Mouse (Mus musculus) lung, adult 2 months (tissue): ENCODE results near the gene Zfp989. TPM values are rescaled to one million over a fixed set of nuclear protein-coding genes. Genes with fewer than 3 reads are reported as not detected.
"Not testable (repeated sequence)": the region's sequence is repeated elsewhere in the genome, so short reads cannot be mapped to it uniquely, and the experiment has no call there.

Experiments
- DNase-seq: peaks from one replicate; pipeline ENCODE4 v3.0.0; 2022
- H3K4me1 ChIP-seq: fragments of 200-500 bp; 2 replicates; pipeline ENCODE4 v1.6.1; 2011; ENCODE audit warnings: low read length; ENCODE audit not compliant: control insufficient read depth, insufficient read depth
- H3K4me3 ChIP-seq: fragments of 200-500 bp; replicated peaks from 2 replicates; pipeline ENCODE3; 2011; ENCODE audit warnings: low read depth, mild to moderate bottlenecking, control low read depth, low read length; ENCODE audit errors: extremely low read depth
- CTCF ChIP-seq: fragments of 200-500 bp; IDR thresholded peaks from 2 replicates; pipeline ENCODE4 v1.5.1; 2011; ENCODE audit warnings: mild to moderate bottlenecking, low read length, control low read depth; ENCODE audit not compliant: insufficient read depth
- POLR2A ChIP-seq: fragments of 200-500 bp; IDR thresholded peaks from 2 replicates; pipeline ENCODE4 v1.6.1; 2011; ENCODE audit warnings: low read depth, mild to moderate bottlenecking, control low read depth, low read length, borderline replicate concordance; ENCODE audit errors: extremely low read depth
- WGBS: fragments of 180-500 bp; shearing (Covaris S2); methylation state at CpG from one replicate; pipeline ENCODE4 v1.1.7; 2018; 5-methylcytosine and 5-hydroxymethylcytosine counted together
- polyA plus RNA-seq: library from polyadenylated mRNA; depleted of rRNA; stranded (reverse); fragments of >200 nt; gene quantifications from 2 replicates; pipeline ENCODE4 v1.2.3, GENCODE M21; 2012; rRNA removed

The Zfp989 gene
- polyA plus RNA-seq = not detected in 2 replicates

- DNase-seq, H3K4me3 ChIP-seq, H3K4me1 ChIP-seq: not testable (repeated sequence)
- WGBS = 92% methylated on average over 5 of the region's 5 CpGs
These were observed at the start of gene Zfp989 for GRCm38 (mm10) chr4:146971757-146972156. Zfp989 (plus strand) TSS chr4:146971976.

GRCm38 (mm10) chr4:146932311-146933082 is 39.3 kb upstream of the Zfp989 start:
- TF ChIP-seq POLR2A (no peak), CTCF (no peak)
- WGBS = 10% methylated on average over 76 of the region's 77 CpGs
- H3K4me1 ChIP-seq = no peaks in the 10 kb centered on the region
- no peak for DNase-seq
- H3K4me3 ChIP-seq = no peak overlapping the region

DNA sequence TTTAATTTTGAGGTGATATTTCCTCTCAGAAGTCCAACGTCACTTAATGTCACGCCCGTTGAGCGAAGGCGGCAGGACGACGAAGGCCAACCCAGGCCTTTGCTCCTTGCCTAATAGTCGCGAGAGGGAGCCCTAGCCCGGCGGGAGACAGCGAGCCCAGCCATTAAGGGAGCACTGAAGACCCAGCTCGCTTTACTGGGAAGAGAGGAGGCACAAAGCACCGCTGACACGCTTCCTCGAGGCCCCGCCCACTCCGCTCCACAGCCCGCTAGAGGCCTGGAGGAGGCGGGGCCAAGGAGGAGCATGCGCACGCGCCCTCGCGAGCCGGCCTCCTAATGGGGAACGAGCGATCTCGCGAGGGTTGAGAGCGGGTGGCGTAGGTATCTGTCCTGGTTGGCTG is 30.1 kb upstream of the Zfp989 start:
- 56% methylated on average over 32 of the region's 32 CpGs for WGBS
- H3K4me1 ChIP-seq, H3K4me3 ChIP-seq, DNase-seq: not testable (repeated sequence)

DNA sequence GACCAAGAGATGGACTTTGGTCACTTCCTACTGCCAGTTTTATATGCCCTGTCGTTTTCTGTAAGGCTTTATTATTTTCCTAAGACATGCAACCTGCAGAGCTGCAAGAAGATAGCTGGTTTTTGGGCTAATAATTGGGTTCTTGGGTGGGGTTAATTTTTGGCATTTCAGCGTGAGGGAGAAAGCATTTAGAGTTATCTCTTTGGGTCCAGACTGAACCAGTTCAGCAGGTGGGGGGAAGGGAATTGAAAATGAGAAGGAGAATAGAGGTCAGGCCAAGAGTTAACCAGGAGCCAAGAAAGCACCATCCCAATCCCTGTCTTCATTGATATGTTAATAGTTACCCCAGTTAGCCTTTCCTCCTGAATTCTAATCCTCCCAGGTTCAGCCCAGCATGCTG is 4.8 kb downstream of the Zfp989 start:
- not testable (repeated sequence) for H3K4me1 ChIP-seq, DNase-seq, H3K4me3 ChIP-seq
- 16% methylated on average over 2 of the region's 2 CpGs for WGBS

DNA sequence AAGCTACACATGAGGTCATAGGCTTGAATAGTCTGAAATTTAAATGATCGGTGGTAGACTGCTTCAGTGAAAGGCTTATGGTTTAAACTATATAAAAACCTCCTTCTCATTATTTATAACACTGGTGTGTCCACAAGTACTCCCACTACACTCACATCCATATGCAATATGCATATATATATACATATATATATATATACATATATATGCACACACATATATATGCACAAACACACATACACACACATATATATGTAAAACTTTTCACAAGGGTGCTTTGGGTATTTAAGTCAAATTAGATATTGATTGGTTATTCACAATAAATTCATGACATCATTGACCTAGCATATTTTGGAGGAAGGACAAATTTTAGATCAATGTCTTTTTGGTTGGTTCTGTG is 46.6 kb downstream of the Zfp989 start:
- not testable (repeated sequence) for H3K4me1 ChIP-seq, DNase-seq, H3K4me3 ChIP-seq
- WGBS = no CpG with 5 or more reads among the region's 1 CpGs

DNA sequence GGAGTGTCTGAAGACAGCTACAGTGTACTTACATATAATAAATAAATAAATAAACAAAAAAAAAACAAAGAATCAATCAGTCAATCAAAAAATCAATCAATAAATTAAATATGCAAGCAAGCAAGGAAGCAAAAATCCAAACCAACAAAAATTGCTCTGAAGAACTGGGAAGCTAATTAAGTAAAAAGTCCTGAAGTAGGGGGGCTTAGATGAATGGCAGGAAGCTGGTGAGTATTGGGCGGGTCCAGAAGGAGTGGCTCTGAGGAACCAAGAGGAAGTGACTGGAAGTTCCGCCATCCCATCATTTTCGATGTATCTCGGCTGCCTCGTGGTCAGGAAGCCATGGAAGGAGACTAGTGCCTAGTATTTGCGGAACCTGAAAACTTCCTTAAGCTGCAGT is 49.8 kb downstream of the Zfp989 start, which contains the start of gene Rex2:
TSS of gene Rex2 (plus strand) at position 301 of the 400 bp plus-strand sequence.
- WGBS = no CpG with 5 or more reads among the region's 6 CpGs
- H3K4me3 ChIP-seq, DNase-seq, H3K4me1 ChIP-seq: not testable (repeated sequence)

GRCm38 (mm10) chr4:147026374-147026773 is 54.6 kb downstream of the Zfp989 start:
- DNase-seq, H3K4me3 ChIP-seq, H3K4me1 ChIP-seq: not testable (repeated sequence)
- WGBS = 54% methylated on average over 1 of the region's 1 CpGs

- H3K4me3 ChIP-seq, H3K4me1 ChIP-seq, DNase-seq: not testable (repeated sequence)
- 91% methylated on average over 1 of the region's 2 CpGs for WGBS
These were observed 59.7 kb downstream of the Zfp989 start for GRCm38 (mm10) chr4:147031308-147032036.

Other genes with a start within 250 kb of the Zfp989 start
- not detected in 2 replicates for gene Gm21411, start 62.4 kb upstream of the Zfp989 start, polyA plus RNA-seq
- gene Rex2, start 49.9 kb downstream of the Zfp989 start, polyA plus RNA-seq = not detected in 2 replicates
- gene Zfp991, start 160.1 kb downstream of the Zfp989 start, polyA plus RNA-seq = 0.08 and 0.28 TPM in 2 replicates